Mouse (Mus musculus) embryonic facial prominence, embryonic 13.5 days (tissue): ENCODE results near the gene Spesp1. TPM values are rescaled to one million over a fixed set of nuclear protein-coding genes. Genes with fewer than 3 reads are reported as not detected.
A peak's percentile ranks its signal among the peaks of the same experiment; 100 is the strongest.

Experiments
- ATAC-seq: fragments of 200-750 bp; cut with Nextera tagmentation; 2 replicates; pipeline ENCODE4 v1.8.0; 2017; ENCODE audit warnings: low read depth; ENCODE audit not compliant: insufficient number of reproducible peaks, insufficient read depth, low FRiP score, low TSS enrichment
- H3K27ac ChIP-seq: fragments of 300-500 bp; sonication (generic); 2 replicates; pipeline ENCODE4 v1.5.1; 2015; ENCODE audit warnings: moderate library complexity, mild to moderate bottlenecking, inconsistent platforms
- H3K27me3 ChIP-seq: fragments of 300-500 bp; sonication (generic); 2 replicates; pipeline ENCODE4 v1.6.1; 2015; ENCODE audit warnings: mild to moderate bottlenecking, inconsistent platforms
- H3K36me3 ChIP-seq: fragments of 300-500 bp; sonication (generic); 2 replicates; pipeline ENCODE4 v1.6.1; 2015; ENCODE audit warnings: mild to moderate bottlenecking, inconsistent platforms
- H3K4me1 ChIP-seq: fragments of 300-500 bp; sonication (generic); 2 replicates; pipeline ENCODE4 v1.6.1; 2015; ENCODE audit warnings: inconsistent platforms
- H3K4me2 ChIP-seq: fragments of 300-500 bp; sonication (generic); 2 replicates; pipeline ENCODE4 v1.6.1; 2015; ENCODE audit warnings: moderate library complexity, mild to moderate bottlenecking, inconsistent platforms
- H3K4me3 ChIP-seq: fragments of 300-500 bp; sonication (generic); 2 replicates; pipeline ENCODE4 v1.5.1; 2015; ENCODE audit warnings: mild to moderate bottlenecking, inconsistent platforms
- H3K9ac ChIP-seq: fragments of 300-500 bp; sonication (generic); 2 replicates; pipeline ENCODE4 v1.6.1; 2015; ENCODE audit warnings: mild to moderate bottlenecking, inconsistent platforms
- H3K9me3 ChIP-seq: fragments of 300-500 bp; sonication (generic); 2 replicates; pipeline ENCODE4 v1.6.1; 2016; ENCODE audit warnings: inconsistent platforms
- WGBS: fragments of 180-500 bp; shearing (Covaris S2); methylation state at CpG from one replicate; pipeline ENCODE4 v1.1.7; 2015; ENCODE audit warnings: mixed read lengths; 5-methylcytosine and 5-hydroxymethylcytosine counted together
- polyA plus RNA-seq: library from polyadenylated mRNA; unstranded; fragments of >200 nt; fragmentation: Nextera tagmentation; extraction: Ambion mirVana; gene quantifications from 2 replicates; pipeline ENCODE4 v1.2.1, GENCODE M21; 2015

The Spesp1 gene
- polyA plus RNA-seq, 1 experiment from 2014 or later: not detected

DNA sequence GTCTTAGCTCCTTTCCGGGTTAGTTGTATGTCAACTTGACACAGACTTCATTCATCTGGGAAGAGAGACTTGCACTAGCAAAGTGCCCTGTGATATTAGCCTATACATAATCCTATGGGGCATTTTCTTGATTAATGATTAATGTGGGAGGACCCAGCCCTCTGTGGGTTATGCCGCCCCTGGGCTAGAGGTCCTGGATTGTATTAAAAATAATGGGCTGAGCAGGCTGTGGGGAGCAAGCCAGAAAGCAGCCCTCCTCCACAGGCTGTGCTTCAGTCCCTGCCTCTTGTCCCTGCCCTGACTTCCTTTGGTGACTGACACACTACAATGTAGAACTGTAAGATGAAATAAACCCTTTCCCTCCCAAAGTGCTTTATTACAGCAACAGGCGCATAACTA lies 37.4 kb downstream of the Spesp1 start:
- H3K36me3 ChIP-seq: no peaks in the 10 kb centered on the region
- peak overlapping the region; percentile 48 for H3K4me2 ChIP-seq
- no peak overlapping the region for H3K4me3 ChIP-seq

DNA sequence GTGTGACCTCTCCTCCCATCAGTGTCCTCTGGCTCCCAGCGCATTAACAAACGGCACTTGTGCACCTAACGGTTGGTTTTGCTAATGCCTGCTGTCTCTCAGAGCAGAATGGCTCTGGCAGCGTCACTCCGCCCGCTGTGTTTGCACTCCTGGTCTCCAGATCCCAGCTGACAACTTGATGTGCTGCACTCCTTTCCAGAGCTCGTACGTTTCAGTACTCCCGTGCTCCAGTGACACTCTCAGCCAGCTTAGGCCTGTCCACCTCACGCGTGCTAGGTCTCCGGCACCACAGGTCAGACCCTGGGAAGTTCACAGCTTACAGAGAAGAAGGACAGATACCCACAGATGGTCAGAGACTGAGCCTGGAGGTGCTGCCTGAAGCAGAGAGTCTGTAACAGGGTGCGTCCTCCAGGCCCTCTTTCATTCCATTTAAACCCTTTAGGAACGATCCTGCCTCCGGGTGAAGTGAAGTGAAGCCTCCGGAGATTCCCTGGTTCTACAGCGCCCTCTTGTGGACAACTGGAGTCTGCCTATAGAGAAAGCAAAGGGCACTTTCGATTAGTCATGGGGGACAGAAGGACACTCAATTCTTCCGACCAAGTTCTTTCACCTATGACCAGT lies 37.9 kb downstream of the Spesp1 start:
- no peaks in the 10 kb centered on the region for H3K36me3 ChIP-seq
- H3K9me3 ChIP-seq: no peaks in the 10 kb centered on the region
- H3K27ac ChIP-seq: no peak overlapping the region
- H3K4me3 ChIP-seq: no peak overlapping the region
- peak overlapping the region; percentile 48 for H3K4me2 ChIP-seq
- WGBS: 24% methylated on average over 19 of the region's 19 CpGs
- peaks cover 9% of the 10 kb centered on the region for H3K4me1 ChIP-seq
- no peak overlapping the region for H3K9ac ChIP-seq
- ATAC-seq: no peak
- peaks cover 10% of the 10 kb centered on the region; the same call in 1 of the 2 replicates for H3K27me3 ChIP-seq

More for the DNA sequence above, 37.4 kb downstream of the Spesp1 start:
- Histone ChIP-seq H3K27ac (no peak overlapping the region), H3K27me3 (peaks cover 10% of the 10 kb centered on the region; the same call in 1 of the 2 replicates), H3K9ac (no peak overlapping the region), H3K9me3 (no peaks in the 10 kb centered on the region), H3K4me1 (peaks cover 9% of the 10 kb centered on the region)
- 40% methylated on average over 3 of the region's 3 CpGs for WGBS
- no peak for ATAC-seq

DNA sequence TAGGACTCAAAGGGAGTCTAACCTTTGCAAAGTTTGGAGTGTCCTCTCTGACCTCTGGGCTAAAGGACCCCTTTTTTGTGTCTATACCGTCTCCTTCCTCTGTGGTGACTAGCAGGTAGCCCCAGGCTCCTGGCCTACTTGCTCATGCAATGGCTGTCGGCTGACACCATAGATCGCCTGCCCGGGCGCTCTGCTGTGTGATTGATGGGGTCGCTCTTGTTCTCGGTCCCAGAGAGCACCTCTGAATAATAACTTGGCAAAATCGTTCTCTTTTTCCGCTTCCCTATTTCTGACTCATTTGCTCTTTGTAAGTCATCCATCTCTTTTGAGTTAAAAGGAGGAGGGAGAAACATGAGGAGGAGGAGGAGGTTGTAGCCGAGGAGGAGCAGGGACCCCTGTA lies 42.0 kb downstream of the Spesp1 start:
- Histone ChIP-seq H3K36me3 (no peaks in the 10 kb centered on the region), H3K27me3 (peaks cover 6% of the 10 kb centered on the region; the same call in 1 of the 2 replicates), H3K27ac (no peak overlapping the region), H3K9me3 (no peaks in the 10 kb centered on the region; the same call in 1 of the 2 replicates), H3K9ac (no peak overlapping the region), H3K4me2 (no peak overlapping the region), H3K4me3 (no peak overlapping the region), H3K4me1 (peaks cover 12% of the 10 kb centered on the region)
- WGBS: 68% methylated on average over 10 of the region's 10 CpGs
- no peak for ATAC-seq

DNA sequence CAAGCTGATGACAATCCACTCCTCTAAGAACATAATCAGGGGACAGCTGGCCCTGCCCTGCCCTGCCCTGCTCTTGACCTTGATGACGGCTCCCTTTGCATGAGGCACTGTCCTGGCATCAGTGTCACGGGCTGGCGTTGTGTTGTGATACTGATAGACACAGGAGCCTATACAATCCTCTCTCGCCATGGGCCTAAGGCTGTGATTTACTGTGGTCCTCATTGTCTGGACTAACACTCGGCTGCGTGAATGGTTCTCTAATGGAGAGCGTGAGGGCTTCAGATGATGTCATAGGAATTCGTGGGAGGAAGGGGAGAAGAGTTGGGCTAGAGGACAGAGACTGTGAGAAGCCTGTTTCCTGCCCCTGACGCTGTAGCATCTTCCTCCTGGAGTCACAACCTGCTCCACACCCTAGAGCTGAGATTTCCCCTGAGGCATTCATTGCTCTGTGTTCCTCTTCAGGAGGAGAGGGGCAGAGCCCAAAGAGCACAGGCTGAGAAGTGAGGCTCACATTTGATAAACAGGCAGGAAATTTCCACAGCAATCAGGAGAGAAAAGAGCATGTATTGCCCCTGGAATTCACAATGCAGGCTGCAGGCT lies 44.5 kb downstream of the Spesp1 start:
- H3K9me3 ChIP-seq: no peaks in the 10 kb centered on the region; the same call in 1 of the 2 replicates
- H3K4me3 ChIP-seq: no peak overlapping the region
- H3K4me2 ChIP-seq: no peak overlapping the region
- H3K36me3 ChIP-seq: no peaks in the 10 kb centered on the region
- ATAC-seq: no peak
- H3K27me3 ChIP-seq: no peaks in the 10 kb centered on the region
- 51% methylated on average over 9 of the region's 9 CpGs for WGBS
- no peak overlapping the region for H3K27ac ChIP-seq
- peaks cover 4% of the 10 kb centered on the region; the same call in 1 of the 2 replicates for H3K4me1 ChIP-seq
- no peak overlapping the region for H3K9ac ChIP-seq

DNA sequence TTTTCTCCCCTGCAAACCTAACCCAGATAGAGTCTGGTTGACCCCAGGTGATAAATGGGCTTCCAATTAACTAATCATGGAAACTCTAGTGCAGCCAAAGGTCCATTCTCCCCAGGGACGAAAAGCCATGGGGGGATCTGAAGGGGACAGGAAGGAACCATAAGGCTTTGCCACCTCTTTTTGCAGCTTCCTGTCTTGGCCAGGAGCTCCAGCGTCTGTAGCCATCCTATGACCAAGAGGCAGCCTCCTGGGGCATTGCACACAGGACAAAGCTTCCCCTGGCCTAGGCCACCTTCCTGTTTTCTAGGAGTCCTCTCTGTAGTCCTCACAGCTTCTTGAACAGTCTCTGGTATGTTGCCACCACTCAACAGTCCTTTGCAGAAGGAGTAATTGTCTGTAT lies 46.5 kb downstream of the Spesp1 start:
- Histone ChIP-seq H3K27me3 (no peaks in the 10 kb centered on the region), H3K4me2 (no peak overlapping the region), H3K9me3 (no peaks in the 10 kb centered on the region; the same call in 1 of the 2 replicates), H3K9ac (no peak overlapping the region), H3K4me1 (peaks cover 6% of the 10 kb centered on the region; the same call in 1 of the 2 replicates), H3K4me3 (no peak overlapping the region), H3K27ac (no peak overlapping the region), H3K36me3 (no peaks in the 10 kb centered on the region)
- WGBS: 76% methylated on average over 2 of the region's 2 CpGs
- no peak for ATAC-seq

DNA sequence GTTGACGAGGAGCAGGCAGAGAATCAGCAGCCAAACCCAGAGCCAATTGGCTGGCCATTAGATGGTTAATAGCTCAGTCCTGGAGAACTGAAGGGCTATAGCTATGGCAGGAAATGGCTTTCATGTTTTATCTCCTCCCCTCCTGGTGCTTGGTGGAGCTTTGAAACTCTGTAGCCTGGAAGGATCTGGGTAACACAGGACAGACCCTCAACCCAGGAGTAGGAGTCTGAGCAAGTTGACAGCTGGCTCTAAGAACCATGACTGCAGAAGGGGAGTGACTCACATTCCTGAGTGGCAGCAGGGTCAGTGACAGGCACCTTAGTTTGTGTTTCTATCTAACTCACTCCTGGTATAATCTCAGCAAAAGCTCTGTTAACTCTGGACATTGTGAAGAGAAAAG lies 49.4 kb downstream of the Spesp1 start:
- no peaks in the 10 kb centered on the region for H3K36me3 ChIP-seq
- no peak overlapping the region for H3K9ac ChIP-seq
- H3K27ac ChIP-seq: no peak overlapping the region
- no peak overlapping the region for H3K4me2 ChIP-seq
- no peak overlapping the region for H3K4me3 ChIP-seq
- H3K27me3 ChIP-seq: no peaks in the 10 kb centered on the region
- 29% methylated on average over 1 of the region's 1 CpGs for WGBS
- no peak for ATAC-seq
- H3K9me3 ChIP-seq: no peaks in the 10 kb centered on the region; the same call in 1 of the 2 replicates
- peaks cover 4% of the 10 kb centered on the region; the same call in 1 of the 2 replicates for H3K4me1 ChIP-seq

DNA sequence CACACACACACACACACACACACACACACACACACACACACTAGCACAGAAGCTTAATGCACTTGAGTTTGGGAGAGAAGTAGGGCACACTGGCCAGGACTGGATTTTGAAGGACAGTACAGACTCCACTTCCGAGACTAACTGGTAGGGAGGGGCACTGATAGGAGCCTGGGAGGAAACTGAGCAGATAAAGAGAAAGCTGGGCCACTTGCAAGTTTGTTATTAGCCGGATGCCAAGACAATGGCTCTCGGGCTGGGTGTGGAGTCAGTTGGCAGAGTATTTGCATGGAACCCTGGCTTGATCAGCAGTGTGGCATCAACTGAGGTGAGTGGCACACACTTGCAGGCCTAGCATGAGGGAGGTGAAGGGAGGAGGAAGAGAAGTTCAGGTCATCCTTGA lies 51.0 kb downstream of the Spesp1 start:
- H3K9ac ChIP-seq: no peak overlapping the region
- H3K4me2 ChIP-seq: no peak overlapping the region
- H3K27ac ChIP-seq: no peak overlapping the region
- H3K36me3 ChIP-seq: no peaks in the 10 kb centered on the region
- H3K4me1 ChIP-seq: 0 out of 2 replicates have a peak, but pooled peaks cover 3% of the 10 kb centered on the region
- H3K27me3 ChIP-seq: no peaks in the 10 kb centered on the region
- ATAC-seq: no peak
- H3K4me3 ChIP-seq: no peak overlapping the region
- H3K9me3 ChIP-seq: no peaks in the 10 kb centered on the region; the same call in 1 of the 2 replicates
- WGBS: 77% methylated on average over 3 of the region's 3 CpGs

DNA sequence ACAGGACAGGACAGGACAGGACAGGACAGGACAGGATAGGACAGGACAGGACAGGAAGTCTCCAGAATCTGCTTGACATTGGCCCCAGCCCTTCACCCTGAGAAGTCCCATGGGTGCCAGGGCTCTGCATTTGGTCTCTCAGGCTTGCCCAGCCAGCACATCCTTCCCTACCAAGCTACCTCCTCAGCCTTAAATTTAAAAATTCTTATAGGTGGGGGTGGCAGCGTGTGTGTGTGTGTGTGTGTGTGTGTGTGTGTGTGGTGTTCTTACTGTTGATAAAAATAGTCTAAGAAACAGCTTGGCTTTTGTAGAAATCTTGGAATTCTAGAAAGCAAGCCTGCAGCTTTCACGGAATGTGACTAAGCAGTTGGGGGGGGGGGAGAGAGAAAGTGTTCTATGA lies 52.0 kb downstream of the Spesp1 start:
- no peak overlapping the region for H3K9ac ChIP-seq
- 81% methylated on average over 2 of the region's 2 CpGs for WGBS
- H3K27ac ChIP-seq: no peak overlapping the region
- no peak overlapping the region for H3K4me3 ChIP-seq
- H3K4me1 ChIP-seq: 0 out of 2 replicates have a peak, but pooled peaks cover 3% of the 10 kb centered on the region
- no peak for ATAC-seq
- no peak overlapping the region for H3K4me2 ChIP-seq
- H3K36me3 ChIP-seq: no peaks in the 10 kb centered on the region
- H3K9me3 ChIP-seq: no peaks in the 10 kb centered on the region
- H3K27me3 ChIP-seq: no peaks in the 10 kb centered on the region

DNA sequence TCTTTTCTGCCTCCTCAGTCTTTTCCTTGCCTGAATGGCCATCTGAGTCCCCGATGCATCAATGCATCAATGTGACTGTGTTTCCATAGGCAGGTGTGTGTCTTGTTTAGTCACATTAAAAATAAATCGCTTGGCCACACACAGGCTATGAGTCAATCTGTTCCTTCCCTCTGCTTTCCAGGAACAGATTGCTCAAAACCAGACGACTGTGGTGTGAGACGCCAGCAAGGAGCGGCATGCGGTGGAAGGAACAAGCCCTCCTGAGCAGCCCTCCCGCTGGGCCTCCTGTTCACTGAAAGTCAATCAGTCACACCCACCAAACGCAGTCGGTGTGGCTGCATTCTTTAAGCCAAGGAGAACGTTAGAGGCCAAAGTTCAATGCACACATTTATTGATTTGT lies 59.5 kb downstream of the Spesp1 start:
- H3K4me1 ChIP-seq: no peaks in the 10 kb centered on the region; the same call in 1 of the 2 replicates
- ATAC-seq: no peak
- H3K9ac ChIP-seq: no peak overlapping the region
- WGBS: 22% methylated on average over 10 of the region's 10 CpGs
- H3K27ac ChIP-seq: no peak overlapping the region
- no peak overlapping the region for H3K4me3 ChIP-seq
- no peaks in the 10 kb centered on the region for H3K36me3 ChIP-seq
- H3K27me3 ChIP-seq: no peaks in the 10 kb centered on the region
- no peaks in the 10 kb centered on the region for H3K9me3 ChIP-seq
- no peak overlapping the region for H3K4me2 ChIP-seq

DNA sequence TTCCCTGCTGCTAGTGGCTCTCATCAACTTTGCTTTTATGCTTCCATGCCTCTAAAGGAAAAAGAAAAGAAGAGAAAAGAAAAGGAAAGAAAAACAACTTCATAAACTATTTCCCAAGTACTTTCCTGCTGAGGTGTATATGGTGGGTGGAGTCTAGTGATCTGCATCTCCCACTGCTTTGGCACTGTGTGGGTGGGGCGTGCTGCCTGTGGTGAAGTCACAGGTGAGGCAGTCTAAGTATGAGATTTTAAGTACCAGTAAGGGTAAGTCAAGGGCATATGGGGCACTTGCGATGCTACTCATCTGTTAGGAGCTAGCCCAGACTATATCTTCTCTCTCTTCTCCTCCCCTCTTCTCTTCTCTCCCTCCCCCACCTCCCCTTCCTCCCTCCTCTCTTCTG lies 60.0 kb downstream of the Spesp1 start:
- no peak for ATAC-seq

More for the DNA sequence above, 60.0 kb downstream of the Spesp1 start:
- Histone ChIP-seq H3K4me1 (no peaks in the 10 kb centered on the region; the same call in 1 of the 2 replicates), H3K9ac (no peak overlapping the region), H3K4me2 (no peak overlapping the region), H3K36me3 (no peaks in the 10 kb centered on the region), H3K27me3 (no peaks in the 10 kb centered on the region), H3K9me3 (no peaks in the 10 kb centered on the region), H3K27ac (no peak overlapping the region), H3K4me3 (no peak overlapping the region)
- WGBS: 81% methylated on average over 2 of the region's 2 CpGs
